Mouse (Mus musculus): ENCODE results near the gene Pou1f1. TPM values are rescaled to one million over a fixed set of nuclear protein-coding genes. Genes with fewer than 3 reads are reported as not detected.
A peak's percentile ranks its signal among the peaks of the same experiment; 100 is the strongest.

Pou1f1 gene
- polyA plus RNA-seq, 1 experiment = not detected

DNA sequence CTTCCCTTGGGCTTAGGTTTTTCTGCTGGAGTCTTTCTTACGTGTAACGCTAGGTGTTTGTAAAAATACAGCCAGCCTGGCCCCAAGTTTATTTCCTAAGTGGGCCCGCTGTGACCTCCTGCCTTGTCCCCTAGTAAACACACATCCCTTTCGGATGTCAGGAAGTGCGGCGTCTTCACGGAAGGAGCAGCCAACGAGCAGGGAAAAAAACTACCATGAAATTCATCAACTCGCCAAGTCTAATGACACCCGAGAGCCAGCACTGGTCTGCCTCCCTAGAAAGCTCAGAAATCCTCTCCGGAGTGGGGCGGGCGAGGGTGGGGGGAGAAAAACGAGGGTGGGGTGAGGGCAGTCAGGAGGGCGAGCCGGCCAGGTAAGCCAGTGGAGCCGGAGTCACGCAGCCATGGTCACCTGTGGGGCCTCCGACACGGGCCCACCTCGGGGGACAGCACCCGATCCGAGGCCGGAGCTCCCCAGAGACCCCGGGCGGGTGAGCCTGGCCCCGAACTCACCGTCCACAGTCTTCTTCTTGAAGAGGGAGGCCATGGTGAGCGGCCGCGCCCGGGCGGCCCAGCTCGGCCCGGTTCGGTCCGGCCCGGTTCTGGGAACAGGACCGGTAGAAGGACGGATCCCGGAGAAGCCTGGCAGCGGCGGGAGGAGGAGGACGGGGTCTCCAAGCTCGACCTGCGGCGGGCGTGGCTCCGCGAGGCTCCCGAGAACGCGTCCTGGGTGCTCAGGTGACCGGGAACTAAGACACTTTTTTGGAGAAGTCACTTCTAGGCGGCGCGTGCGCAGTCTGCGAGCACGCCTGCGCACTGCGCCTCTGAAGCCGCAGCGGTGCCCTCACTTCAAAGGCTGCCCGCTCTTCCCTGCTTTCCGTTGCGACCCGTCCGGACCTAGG is 41.9 kb downstream of the Pou1f1 start, which contains the start of gene Chmp2b:
Chmp2b (minus strand) TSS at position 764 of the 901 bp plus-strand sequence.
- TF ChIP-seq CTCF (IDR thresholded peaks at IDR 0.05; ENCODE audit: borderline replicate concordance, insufficient read depth, low read length) = no peak
- TF ChIP-seq POLR2A (IDR thresholded peaks at IDR 0.05; ENCODE audit: low read depth, low read length) = no peak; the same call in 1 of the 2 replicates
- Histone ChIP-seq H3K27ac (ENCODE audit: insufficient read depth, low read length) (no peak within 1 kb of the TSS), H3K4me3 (ENCODE audit: insufficient read depth, low read length) (peak within 1 kb of the TSS; percentile 60), H3K4me1 (ENCODE audit: control insufficient read depth, insufficient read depth, low read length) (0 out of 2 replicates have a peak, but pooled peaks cover 6% of the 10 kb centered on the region)

DNA sequence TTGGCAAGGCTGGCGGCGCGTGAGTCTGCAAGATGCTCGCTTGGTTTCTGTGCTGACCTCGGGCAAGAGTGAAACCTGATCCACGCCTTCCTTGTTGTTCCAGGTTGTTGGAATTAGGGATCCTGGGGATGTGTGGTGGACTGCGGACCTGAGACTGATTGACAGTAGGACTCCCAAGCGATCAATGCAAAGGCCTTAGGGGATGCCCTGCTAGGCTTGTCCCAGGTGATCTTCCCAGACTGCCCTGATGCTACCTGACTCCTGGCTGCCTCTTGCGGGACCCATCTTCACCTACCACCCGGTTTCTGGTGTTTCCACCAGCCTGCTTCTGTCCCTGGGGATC is 42.5 kb downstream of the Pou1f1 start:
- TF ChIP-seq CTCF (IDR thresholded peaks at IDR 0.05; ENCODE audit: borderline replicate concordance, insufficient read depth, low read length) (no peak), POLR2A (IDR thresholded peaks at IDR 0.05; ENCODE audit: low read depth, low read length) (peak; percentile 65; the same call in 1 of the 2 replicates)
- H3K27ac ChIP-seq (ENCODE audit: insufficient read depth, low read length) = no peak overlapping the region

DNA sequence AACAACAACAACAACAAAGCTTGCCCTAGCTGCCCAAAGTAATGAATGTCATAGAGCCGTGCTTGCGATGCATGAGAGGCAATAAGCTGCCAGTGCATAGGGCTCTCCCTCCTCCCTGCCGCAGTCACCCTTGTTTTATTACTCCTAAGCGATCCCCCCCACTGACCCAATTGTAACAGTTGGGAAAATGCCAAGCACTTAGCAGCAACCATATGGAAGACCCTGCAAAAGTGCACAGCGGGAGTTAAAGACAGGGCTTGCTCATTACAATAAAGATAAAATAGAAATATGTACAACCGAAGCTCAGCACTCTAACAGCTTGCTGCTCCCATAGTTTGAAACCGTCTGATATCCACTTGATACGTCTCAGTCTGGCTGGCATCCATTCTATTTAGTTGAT is 44.0 kb downstream of the Pou1f1 start:
- H3K4me1 ChIP-seq (ENCODE audit: control insufficient read depth, insufficient read depth, low read length) = 0 out of 2 replicates have a peak, but pooled peaks cover 6% of the 10 kb centered on the region
- H3K27ac ChIP-seq (ENCODE audit: insufficient read depth, low read length) = no peak overlapping the region
- TF ChIP-seq POLR2A (IDR thresholded peaks at IDR 0.05; ENCODE audit: low read depth, low read length) (no peak), CTCF (IDR thresholded peaks at IDR 0.05; ENCODE audit: borderline replicate concordance, insufficient read depth, low read length) (no peak)
- H3K4me3 ChIP-seq (ENCODE audit: insufficient read depth, low read length) = no peak overlapping the region

More for the DNA sequence above, 42.5 kb downstream of the Pou1f1 start:
- Histone ChIP-seq H3K4me1 (ENCODE audit: control insufficient read depth, insufficient read depth, low read length) (0 out of 2 replicates have a peak, but pooled peaks cover 6% of the 10 kb centered on the region), H3K4me3 (ENCODE audit: insufficient read depth, low read length) (peak overlapping the region; percentile 60)

DNA sequence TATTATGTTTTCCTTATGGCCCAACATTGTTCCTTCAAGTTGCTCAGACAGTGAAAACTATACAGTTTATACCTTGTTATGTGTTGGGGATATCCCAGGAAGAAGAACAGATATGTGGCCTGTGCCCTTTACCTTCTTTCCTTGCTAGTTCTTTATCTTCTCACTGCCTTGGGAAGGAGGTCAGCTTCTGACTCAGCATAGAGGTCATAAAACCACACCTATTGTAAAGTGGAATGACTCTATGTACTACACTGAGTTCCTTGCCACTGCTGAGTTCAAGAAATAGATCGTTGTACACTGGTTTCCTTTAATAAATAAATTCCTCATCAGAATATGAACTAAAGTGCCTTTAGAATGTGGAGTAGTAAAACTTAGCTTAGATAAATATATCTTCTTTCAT is 44.6 kb downstream of the Pou1f1 start:
- TF ChIP-seq POLR2A (IDR thresholded peaks at IDR 0.05; ENCODE audit: low read depth, low read length) = no peak
- no peak for TF ChIP-seq CTCF (IDR thresholded peaks at IDR 0.05; ENCODE audit: borderline replicate concordance, insufficient read depth, low read length)
- no peak overlapping the region for H3K27ac ChIP-seq (ENCODE audit: insufficient read depth, low read length)
- H3K4me3 ChIP-seq (ENCODE audit: insufficient read depth, low read length) = no peak overlapping the region
- H3K4me1 ChIP-seq (ENCODE audit: control insufficient read depth, insufficient read depth, low read length) = 0 out of 2 replicates have a peak, but pooled peaks cover 3% of the 10 kb centered on the region

DNA sequence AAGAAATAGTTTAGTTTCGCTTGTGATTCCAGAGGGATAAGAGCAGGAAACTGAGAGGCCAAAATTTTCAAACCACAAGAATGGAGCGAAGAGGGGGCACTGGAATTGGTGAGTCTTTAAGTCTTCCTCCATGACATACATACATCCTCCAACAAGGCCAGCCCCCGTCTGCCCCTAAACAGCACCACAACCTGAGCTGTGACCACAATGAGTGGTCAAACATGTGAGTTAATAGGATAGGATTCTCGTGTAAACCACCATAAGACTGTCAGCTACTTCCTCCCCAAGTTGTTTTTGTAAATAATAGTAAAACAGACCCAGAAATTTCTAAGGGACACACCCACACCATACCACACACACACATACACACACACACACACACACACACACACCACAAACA is 48.5 kb downstream of the Pou1f1 start:
- TF ChIP-seq POLR2A (IDR thresholded peaks at IDR 0.05; ENCODE audit: low read depth, low read length) = no peak
- no peak for TF ChIP-seq CTCF (IDR thresholded peaks at IDR 0.05; ENCODE audit: borderline replicate concordance, insufficient read depth, low read length)
- H3K27ac ChIP-seq (ENCODE audit: insufficient read depth, low read length) = no peak overlapping the region
- H3K4me1 ChIP-seq (ENCODE audit: control insufficient read depth, insufficient read depth, low read length) = no peaks in the 10 kb centered on the region
- H3K4me3 ChIP-seq (ENCODE audit: insufficient read depth, low read length) = no peak overlapping the region

DNA sequence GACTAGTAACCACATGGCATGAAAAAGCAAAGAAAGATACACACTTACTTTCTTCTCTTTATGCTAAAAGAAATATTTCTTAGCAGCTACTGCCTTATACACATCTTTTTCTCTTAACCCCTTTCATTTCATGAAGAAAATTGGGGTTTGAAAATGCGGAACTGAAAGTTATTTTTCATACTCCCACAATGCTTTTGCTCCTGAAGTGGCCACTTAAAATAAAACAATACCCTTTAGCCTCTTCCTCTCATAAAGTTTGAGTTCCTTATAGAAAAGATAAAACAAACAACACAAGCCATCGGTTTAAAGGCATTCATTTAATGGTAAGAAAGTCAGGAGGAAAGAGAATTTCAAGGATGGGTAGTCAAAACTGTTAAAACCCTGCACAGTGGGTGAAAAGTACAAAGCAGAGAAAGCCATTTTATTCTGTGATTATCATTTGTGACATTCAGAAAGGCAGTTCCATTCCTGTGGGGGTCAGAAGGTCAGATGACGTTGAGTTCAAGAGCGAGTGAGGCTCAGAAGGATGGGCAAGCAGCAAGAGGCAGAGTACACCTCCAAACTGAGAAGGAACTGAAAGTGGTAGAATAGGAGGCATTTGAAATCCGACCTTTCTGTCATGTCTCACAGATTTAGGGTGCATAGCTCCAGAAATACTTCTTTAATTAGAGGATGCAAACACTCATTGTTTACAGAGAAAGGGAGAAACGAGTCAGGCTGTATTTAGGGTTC is 57.2 kb downstream of the Pou1f1 start:
- H3K27ac ChIP-seq (ENCODE audit: insufficient read depth, low read length) = no peak overlapping the region
- no peak for TF ChIP-seq CTCF (IDR thresholded peaks at IDR 0.05; ENCODE audit: borderline replicate concordance, insufficient read depth, low read length)
- no peak for TF ChIP-seq POLR2A (IDR thresholded peaks at IDR 0.05; ENCODE audit: low read depth, low read length)
- H3K4me1 ChIP-seq (ENCODE audit: control insufficient read depth, insufficient read depth, low read length) = no peaks in the 10 kb centered on the region
- no peak overlapping the region for H3K4me3 ChIP-seq (ENCODE audit: insufficient read depth, low read length)

Other genes with a start within 250 kb of the Pou1f1 start
- 68.0 and 82.2 TPM in 2 replicates for gene Chmp2b, start 42.2 kb downstream of the Pou1f1 start, polyA plus RNA-seq (2011; ENCODE audit: insufficient read length, low read depth, missing spikeins)

Data from embryonic fibroblast, embryonic 13.5 days (primary cell).